8 mouse cellular contexts compared by ENCODE assay signal in the genomic region with DNA sequence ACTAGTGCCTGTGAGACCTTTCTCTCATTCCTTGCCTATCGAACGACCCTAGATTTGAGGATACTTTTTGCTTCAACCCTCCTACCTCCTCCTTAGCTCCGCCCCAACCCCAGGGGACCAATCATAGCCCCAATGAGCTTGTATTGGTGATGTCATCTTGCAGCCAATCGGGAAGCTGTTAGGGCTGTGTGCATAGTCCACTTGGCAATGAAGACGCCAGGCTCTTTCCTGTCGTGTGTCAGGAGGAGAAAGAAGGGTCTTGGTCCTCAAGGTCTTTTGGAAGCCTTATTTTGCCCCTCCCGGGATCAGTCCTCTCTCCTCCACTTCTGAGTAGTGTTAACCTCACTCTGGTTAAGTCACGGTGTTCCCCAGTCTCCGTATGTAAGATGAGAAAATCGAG. TPM values are rescaled to one million over a fixed set of nuclear protein-coding genes. Genes with fewer than 3 reads are reported as not detected.
DNase-seq lines count a peak whose midpoint lies in the region; ATAC-seq and TF ChIP-seq lines count a peak whose summit lies in the region.
"Had no signal": no experiment of that assay in that cellular context is flagged by ENCODE, and none has a peak within 500 bp of the region (broad histone marks: within the 10 kb centered on the region; RNA-seq: fewer than 3 reads in every experiment).

No protein-coding gene starts in this region.

- peak; percentile 51; the same call in 1 of the 2 replicates for TF ChIP-seq POLR2A in heart, adult 2 months (IDR thresholded peaks at IDR 0.05; ENCODE audit: insufficient read depth, low read depth, low read length)
- peak; percentile 29; the same call in 1 of the 2 replicates for TF ChIP-seq POLR2A in small intestine, adult 2 months (IDR thresholded peaks at IDR 0.05; ENCODE audit: low read depth, low read length)

- peak overlapping the region; percentile 57 for H3K4me3 ChIP-seq in brown adipose tissue, adult 24 weeks (ENCODE audit: insufficient read depth, low read depth, low read length)
- peak overlapping the region; percentile 34 for H3K4me3 ChIP-seq in embryonic facial prominence, embryonic 12.5 days
- 0 out of 2 replicates have a peak overlapping the region, but pooled peaks have one; percentile 22 for H3K4me3 ChIP-seq in heart, adult 2 months
- H3K4me3 ChIP-seq in limb, embryonic 11.5 days (ENCODE audit: low read depth, low read length), result peak overlapping the region; percentile 15
- peak overlapping the region; percentile 33 for H3K4me3 ChIP-seq in midbrain, embryonic 12.5 days
- peak overlapping the region; percentile 40 for H3K4me3 ChIP-seq in small intestine, adult 2 months (ENCODE audit: low read depth, low read length)

- intact Hi-C loops in heart, adult 2 months (cut with DNase I), result no loop called here

- no peaks in the 10 kb centered on the region for H3K9me3 ChIP-seq in embryonic facial prominence, embryonic 12.5 days
- H3K9me3 ChIP-seq in limb, embryonic 11.5 days (ENCODE audit: control insufficient read depth, low read length), result no peaks in the 10 kb centered on the region
- no peaks in the 10 kb centered on the region for H3K9me3 ChIP-seq in midbrain, embryonic 12.5 days

- H3K27ac ChIP-seq in brown adipose tissue, adult 24 weeks (replicated peaks; ENCODE audit: low read depth, low read length), result peak overlapping the region; percentile 82
- no peak overlapping the region for H3K27ac ChIP-seq in embryonic facial prominence, embryonic 12.5 days
- H3K27ac ChIP-seq in heart, adult 2 months, result peak overlapping the region; percentile 63
- H3K27ac ChIP-seq in limb, embryonic 11.5 days (replicated peaks; ENCODE audit: low read depth, low read length), result no peak overlapping the region
- peak overlapping the region; percentile 63 for H3K27ac ChIP-seq in midbrain, embryonic 12.5 days (replicated peaks)
- peak overlapping the region; percentile 41; the same call in 1 of the 2 replicates for H3K27ac ChIP-seq in small intestine, adult 2 months (ENCODE audit: insufficient read depth, low read depth, low read length)
- H3K27ac ChIP-seq: macrophage had no signal

- 0 out of 2 replicates have a peak, but pooled peaks cover 4% of the 10 kb centered on the region for H3K27me3 ChIP-seq in embryonic facial prominence, embryonic 12.5 days
- H3K27me3 ChIP-seq in heart, adult 2 months (ENCODE audit: control insufficient read depth, insufficient read depth, low read length), result no peaks in the 10 kb centered on the region
- H3K27me3 ChIP-seq in limb, embryonic 11.5 days (ENCODE audit: control insufficient read depth, insufficient read depth, low read length), result no peaks in the 10 kb centered on the region
- no peaks in the 10 kb centered on the region for H3K27me3 ChIP-seq in midbrain, embryonic 12.5 days
- H3K27me3 ChIP-seq in small intestine, adult 2 months (ENCODE audit: control insufficient read depth, insufficient read depth, low read length), result no peaks in the 10 kb centered on the region

- no peak for TF ChIP-seq EP300 in heart, adult 2 months (IDR thresholded peaks at IDR 0.05; ENCODE audit: insufficient read depth, low read depth, low read length)

- no peaks in the 10 kb centered on the region for H3K79me2 ChIP-seq in heart, adult 2 months (replicated peaks; ENCODE audit: control insufficient read depth, insufficient read depth, low read length)

- no peak overlapping the region; the same call in 1 of the 2 replicates for H3K9ac ChIP-seq in embryonic facial prominence, embryonic 12.5 days
- no peak overlapping the region for H3K9ac ChIP-seq in heart, adult 2 months (ENCODE audit: low read depth, low read length)
- no peak overlapping the region for H3K9ac ChIP-seq in limb, embryonic 11.5 days (ENCODE audit: low read length)
- H3K9ac ChIP-seq in midbrain, embryonic 12.5 days (replicated peaks), result peak overlapping the region; percentile 24; the same call in 1 of the 2 replicates

- H3K4me1 ChIP-seq in brown adipose tissue, adult 24 weeks (ENCODE audit: control insufficient read depth, insufficient read depth, insufficient read length, low read length), result peaks cover 3% of the 10 kb centered on the region; the same call in 1 of the 2 replicates
- peaks cover 15% of the 10 kb centered on the region for H3K4me1 ChIP-seq in embryonic facial prominence, embryonic 12.5 days
- no peaks in the 10 kb centered on the region for H3K4me1 ChIP-seq in heart, adult 2 months (ENCODE audit: control insufficient read depth, insufficient read depth, low read length)
- H3K4me1 ChIP-seq in limb, embryonic 11.5 days (ENCODE audit: control insufficient read depth, insufficient read depth, low read length), result no peaks in the 10 kb centered on the region
- H3K4me1 ChIP-seq in midbrain, embryonic 12.5 days, result peaks cover 65% of the 10 kb centered on the region
- peaks cover 8% of the 10 kb centered on the region; the same call in 1 of the 2 replicates for H3K4me1 ChIP-seq in small intestine, adult 2 months (ENCODE audit: control insufficient read depth, insufficient read depth, insufficient read length, low read length)

- H3K36me3 ChIP-seq in embryonic facial prominence, embryonic 12.5 days, result no peaks in the 10 kb centered on the region
- no peaks in the 10 kb centered on the region for H3K36me3 ChIP-seq in heart, adult 2 months (ENCODE audit: control insufficient read depth, insufficient read depth, low read length)
- no peaks in the 10 kb centered on the region for H3K36me3 ChIP-seq in limb, embryonic 11.5 days (ENCODE audit: control insufficient read depth, insufficient read depth, low read length)
- H3K36me3 ChIP-seq in midbrain, embryonic 12.5 days, result no peaks in the 10 kb centered on the region
- H3K36me3 ChIP-seq in small intestine, adult 2 months (ENCODE audit: control insufficient read depth, insufficient read depth, low read length), result no peaks in the 10 kb centered on the region

- WGBS in embryonic facial prominence, embryonic 12.5 days, result 3% methylated on average over 10 of the region's 10 CpGs
- WGBS in heart, adult 2 months, result 6% methylated on average over 10 of the region's 10 CpGs
- WGBS in limb, embryonic 11.5 days, result 5% methylated on average over 10 of the region's 10 CpGs
- WGBS in midbrain, embryonic 12.5 days, result 1% methylated on average over 10 of the region's 10 CpGs
- 1% methylated on average over 10 of the region's 10 CpGs for WGBS in small intestine, adult 2 months

- no peak for TF ChIP-seq CTCF in heart, adult 2 months (IDR thresholded peaks at IDR 0.05)
- no peak for TF ChIP-seq CTCF in small intestine, adult 2 months (IDR thresholded peaks at IDR 0.05; ENCODE audit: extremely low read depth, insufficient read length, insufficient replicate concordance, low read depth, low read length)

- H3K4me2 ChIP-seq in embryonic facial prominence, embryonic 12.5 days (replicated peaks), result peak overlapping the region; percentile 53
- peak overlapping the region; percentile 46 for H3K4me2 ChIP-seq in limb, embryonic 11.5 days (ENCODE audit: low read depth, severe bottlenecking)
- peak overlapping the region; percentile 51 for H3K4me2 ChIP-seq in midbrain, embryonic 12.5 days (replicated peaks)

- peak; percentile 67 to 77 for DNase-seq in heart, adult 2 months
- peak; percentile 71 for DNase-seq in kidney, adult 11 months
- DNase-seq in limb, embryonic 11.5 days (ENCODE audit: low spot score), result peak; percentile 83

- peak; percentile 86 for ATAC-seq in embryonic facial prominence, embryonic 12.5 days (ENCODE audit: insufficient number of reproducible peaks, insufficient read depth, low FRiP score, low TSS enrichment)
- peak; percentile 96 for ATAC-seq in limb, embryonic 11.5 days (ENCODE audit: insufficient number of reproducible peaks, low FRiP score, low TSS enrichment, low read depth)
- peak; percentile 90 for ATAC-seq in midbrain, embryonic 12.5 days (ENCODE audit: low FRiP score, low read depth)

RNA-seq across cellular contexts. Expression of gene Pde1b, which starts 11.3 kb away (rescaled TPM):
- polyA plus RNA-seq in brown adipose tissue, adult 24 weeks (2012; ENCODE audit: insufficient read depth, insufficient read length, missing spikeins), result 2.2 and 3.3 TPM in 2 replicates
- polyA plus RNA-seq in embryonic facial prominence, embryonic 12.5 days (2016; fragmentation: Nextera tagmentation; extraction: Ambion mirVana), result 8.2 and 9.1 TPM in 2 replicates
- 1 to 10 TPM in 1 of 2 experiments, under 1 TPM in 1; 0.99 to 1.0 TPM for total RNA-seq in heart, adult 2 months (2021)
- polyA plus RNA-seq in heart, adult 2 months (2012; rRNA removed), result 2.2 and 2.8 TPM in 2 replicates
- polyA plus RNA-seq in limb, embryonic 11.5 days (2014; fragmentation: Nextera tagmentation; extraction: Ambion mirVana), result 3.0 and 3.5 TPM in 2 replicates
- polyA plus RNA-seq in midbrain, embryonic 12.5 days (2016; fragmentation: Nextera tagmentation; extraction: Ambion mirVana), result 47.8 and 48.7 TPM in 2 replicates
- 2.3 and 4.2 TPM in 2 replicates for polyA plus RNA-seq in small intestine, adult 2 months (2012; rRNA removed)

RNA-seq across cellular contexts. Expression of gene Ppp1r1a, which starts 23.7 kb away (rescaled TPM):
- polyA plus RNA-seq in brown adipose tissue, adult 24 weeks (2012; ENCODE audit: insufficient read depth, insufficient read length, missing spikeins), result 74.7 and 87.6 TPM in 2 replicates
- 21.1 and 22.6 TPM in 2 replicates for polyA plus RNA-seq in embryonic facial prominence, embryonic 12.5 days (2016; fragmentation: Nextera tagmentation; extraction: Ambion mirVana)
- 10 to 100 TPM in 1 of 2 experiments, 1 to 10 TPM in 1; 9.0 to 11.6 TPM for total RNA-seq in heart, adult 2 months (2021)
- 3.2 and 5.7 TPM in 2 replicates for polyA plus RNA-seq in heart, adult 2 months (2012; rRNA removed)
- 8.4 and 10.3 TPM in 2 replicates for polyA plus RNA-seq in limb, embryonic 11.5 days (2014; fragmentation: Nextera tagmentation; extraction: Ambion mirVana)
- polyA plus RNA-seq in midbrain, embryonic 12.5 days (2016; fragmentation: Nextera tagmentation; extraction: Ambion mirVana), result 66.3 and 66.7 TPM in 2 replicates
- polyA plus RNA-seq in small intestine, adult 2 months (2012; rRNA removed), result 2.3 and 2.7 TPM in 2 replicates

RNA-seq across cellular contexts. Expression of gene Glycam1, which starts 50.8 kb away (rescaled TPM):
- not detected in 2 replicates for polyA plus RNA-seq in brown adipose tissue, adult 24 weeks (2012; ENCODE audit: insufficient read depth, insufficient read length, missing spikeins)
- not detected in 2 replicates for polyA plus RNA-seq in embryonic facial prominence, embryonic 12.5 days (2016; fragmentation: Nextera tagmentation; extraction: Ambion mirVana)
- not detected for total RNA-seq in heart, adult 2 months (2021)
- polyA plus RNA-seq in heart, adult 2 months (2012; rRNA removed), result not detected in 2 replicates
- not detected in 2 replicates for polyA plus RNA-seq in limb, embryonic 11.5 days (2014; fragmentation: Nextera tagmentation; extraction: Ambion mirVana)
- not detected in 2 replicates for polyA plus RNA-seq in midbrain, embryonic 12.5 days (2016; fragmentation: Nextera tagmentation; extraction: Ambion mirVana)
- 0.38 and 0.50 TPM in 2 replicates for polyA plus RNA-seq in small intestine, adult 2 months (2012; rRNA removed)
- polyA plus RNA-seq: macrophage had no signal

Comparison
In these comparisons a context has a peak if more than half of its experiments do, and no peak if none do; other contexts are left out.
1. H3K27ac ChIP-seq: peak in brown adipose tissue, adult 24 weeks (single experiment), heart, adult 2 months (single experiment), midbrain, embryonic 12.5 days (single experiment) and small intestine, adult 2 months (single experiment); none in embryonic facial prominence, embryonic 12.5 days (single experiment) and limb, embryonic 11.5 days (single experiment).
2. Peak in every context shown above with its lines, with median percentiles within 50 percentile points of each other: H3K4me3 ChIP-seq, ATAC-seq, H3K4me2 ChIP-seq and DNase-seq.